Mouse (Mus musculus): ENCODE results near the gene Tvp23a. TPM values are rescaled to one million over a fixed set of nuclear protein-coding genes. Genes with fewer than 3 reads are reported as not detected.
A peak's percentile ranks its signal among the peaks of the same experiment; 100 is the strongest.

Gene Tvp23a
- polyA plus RNA-seq, 1 experiment from 2014 or later, result 4.1 TPM

DNA sequence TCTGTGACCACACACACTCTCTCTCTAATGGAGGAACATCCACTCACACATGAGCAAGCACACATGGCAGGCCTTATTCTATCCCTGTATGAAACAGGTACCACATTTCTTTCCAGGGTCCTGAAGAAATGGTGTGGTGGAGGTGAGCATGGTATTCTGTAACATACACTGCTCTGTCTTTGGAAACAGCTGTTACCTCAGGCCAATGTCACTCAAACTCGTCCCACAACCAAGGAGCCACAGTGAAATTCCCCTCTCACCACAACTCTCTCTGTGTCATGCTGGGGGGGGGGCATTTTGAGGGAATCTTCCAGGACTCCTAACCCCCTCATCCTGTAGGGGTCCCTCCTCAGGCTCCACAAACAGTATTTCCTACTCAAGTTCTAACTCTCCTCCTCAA lies 15.3 kb downstream of the Tvp23a start:
- H3K4me2 ChIP-seq, result no peak overlapping the region
- peaks cover 5% of the 10 kb centered on the region; the same call in 1 of the 2 replicates for H3K36me3 ChIP-seq
- no peak for ATAC-seq (ENCODE audit: extremely low read depth, insufficient number of reproducible peaks, low FRiP score, low TSS enrichment)
- no peak overlapping the region for H3K27ac ChIP-seq (replicated peaks)
- no peak overlapping the region for H3K4me3 ChIP-seq
- H3K27me3 ChIP-seq (replicated peaks), result no peaks in the 10 kb centered on the region
- H3K9me3 ChIP-seq, result no peaks in the 10 kb centered on the region
- H3K9ac ChIP-seq, result no peak overlapping the region
- 55% methylated on average over 1 of the region's 1 CpGs for WGBS
- peaks cover 4% of the 10 kb centered on the region; the same call in 1 of the 2 replicates for H3K4me1 ChIP-seq

DNA sequence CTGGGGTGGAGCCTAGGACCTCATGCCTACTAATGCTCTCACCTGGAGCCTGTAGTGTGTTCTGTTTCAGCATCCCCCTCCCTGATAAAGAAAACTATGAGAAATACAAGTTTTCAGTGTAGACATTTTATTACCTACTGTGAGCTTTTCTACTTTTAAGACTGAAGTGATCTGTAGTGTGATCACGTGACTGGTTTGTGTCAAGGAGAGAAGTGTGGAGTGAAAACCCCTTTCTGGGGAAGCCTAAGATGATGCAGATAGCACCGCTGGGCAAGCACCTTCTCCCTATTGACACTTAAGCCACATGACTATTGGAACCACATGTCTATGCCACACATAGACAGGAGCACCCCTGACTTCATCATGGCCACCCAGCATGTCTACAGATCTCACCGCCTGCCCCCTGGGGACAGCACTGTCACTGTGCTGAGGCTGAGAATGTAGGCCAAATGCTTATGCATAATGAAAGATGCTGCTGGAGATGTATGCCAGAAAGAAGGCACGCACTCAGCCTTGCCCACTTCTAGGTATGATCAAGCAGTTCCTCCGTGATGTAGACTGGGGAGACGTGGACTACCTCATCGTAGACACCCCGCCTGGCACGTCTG lies 26.6 kb downstream of the Tvp23a start:
- Histone ChIP-seq H3K4me3 (no peak overlapping the region), H3K36me3 (peaks cover 100% of the 10 kb centered on the region), H3K9me3 (no peaks in the 10 kb centered on the region), H3K27me3 (replicated peaks) (no peaks in the 10 kb centered on the region), H3K4me1 (no peaks in the 10 kb centered on the region), H3K27ac (replicated peaks) (no peak overlapping the region), H3K4me2 (no peak overlapping the region), H3K9ac (no peak overlapping the region)
- WGBS, result 89% methylated on average over 9 of the region's 9 CpGs
- no peak for ATAC-seq (ENCODE audit: extremely low read depth, insufficient number of reproducible peaks, low FRiP score, low TSS enrichment)

DNA sequence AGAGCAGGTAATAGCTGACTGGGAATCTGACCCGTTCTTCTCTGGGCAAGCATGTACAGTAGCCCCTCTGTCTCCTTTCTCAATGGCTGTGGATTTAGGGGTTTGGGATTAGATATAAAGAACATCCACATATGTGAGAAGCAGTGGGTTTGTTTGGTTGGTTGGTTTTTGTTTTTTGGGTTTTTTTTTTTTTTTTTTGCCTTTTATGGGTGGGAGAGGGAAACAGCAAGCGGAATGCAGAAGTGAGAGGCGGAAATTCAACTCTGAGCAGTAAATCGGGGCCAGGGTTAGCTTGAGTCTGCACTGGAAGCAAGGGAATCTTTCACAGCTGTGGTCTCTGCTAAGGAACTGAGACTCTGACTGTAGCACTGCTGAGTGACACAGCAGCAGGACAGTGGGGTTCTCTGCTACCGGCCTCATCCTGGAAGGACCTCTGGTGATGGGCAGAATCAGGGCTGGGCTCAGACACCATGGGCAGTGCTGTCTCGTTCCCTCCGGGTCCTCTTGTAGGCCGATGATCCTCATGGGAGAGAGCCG lies 29.4 kb downstream of the Tvp23a start:
- Histone ChIP-seq H3K4me2 (no peak overlapping the region), H3K27ac (replicated peaks) (no peak overlapping the region), H3K4me1 (peaks cover 3% of the 10 kb centered on the region), H3K9ac (no peak overlapping the region), H3K4me3 (no peak overlapping the region), H3K27me3 (replicated peaks) (no peaks in the 10 kb centered on the region), H3K36me3 (peaks cover 95% of the 10 kb centered on the region), H3K9me3 (no peaks in the 10 kb centered on the region)
- ATAC-seq (ENCODE audit: extremely low read depth, insufficient number of reproducible peaks, low FRiP score, low TSS enrichment), result no peak
- 89% methylated on average over 9 of the region's 9 CpGs for WGBS

DNA sequence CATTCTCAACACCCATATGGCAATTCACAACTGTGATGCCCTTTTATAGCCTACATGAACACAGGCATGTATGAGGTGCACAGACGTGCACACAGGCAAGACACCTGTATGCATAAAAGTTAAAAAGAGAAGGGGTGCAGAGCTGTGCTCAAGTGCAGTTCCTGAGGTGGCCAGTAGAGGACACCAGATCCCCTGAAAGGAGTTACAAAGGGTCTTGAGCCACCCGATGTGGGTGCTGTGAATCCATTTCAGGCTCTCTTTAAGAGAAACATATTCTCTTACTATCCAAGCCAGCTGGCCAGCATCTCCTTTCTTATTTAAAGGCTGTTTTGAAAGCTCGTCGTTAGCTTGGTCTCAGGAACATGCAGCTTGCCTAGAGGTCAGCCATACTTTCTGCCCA lies 30.3 kb downstream of the Tvp23a start:
- Histone ChIP-seq H3K27ac (replicated peaks) (no peak overlapping the region), H3K9me3 (no peaks in the 10 kb centered on the region), H3K4me3 (no peak overlapping the region), H3K36me3 (peaks cover 86% of the 10 kb centered on the region), H3K4me1 (peaks cover 9% of the 10 kb centered on the region), H3K9ac (no peak overlapping the region), H3K4me2 (no peak overlapping the region), H3K27me3 (replicated peaks) (no peaks in the 10 kb centered on the region)
- WGBS, result 95% methylated on average over 4 of the region's 4 CpGs
- no peak for ATAC-seq (ENCODE audit: extremely low read depth, insufficient number of reproducible peaks, low FRiP score, low TSS enrichment)

DNA sequence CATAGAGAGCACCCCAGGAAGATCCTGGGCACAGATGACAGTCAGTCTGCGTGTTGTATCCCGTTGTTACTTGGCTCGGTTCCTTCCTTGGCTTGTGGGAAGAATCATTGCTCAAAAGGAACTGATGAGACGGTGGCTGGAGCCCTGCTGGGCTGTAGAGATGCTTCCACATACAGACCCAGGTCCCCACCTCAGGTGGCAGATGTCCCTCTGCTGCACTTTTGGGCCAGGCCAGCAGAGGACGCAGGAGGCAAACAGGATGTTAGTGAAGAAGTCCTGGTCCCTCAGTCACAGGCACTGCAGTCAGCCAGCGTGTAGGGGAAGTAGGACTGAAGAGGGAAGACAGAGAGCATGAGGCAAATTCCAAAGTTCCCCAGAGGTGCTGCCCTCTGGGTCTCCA lies 31.2 kb downstream of the Tvp23a start:
- H3K27me3 ChIP-seq (replicated peaks), result no peaks in the 10 kb centered on the region
- no peak overlapping the region for H3K4me3 ChIP-seq
- WGBS, result 84% methylated on average over 6 of the region's 6 CpGs
- ATAC-seq (ENCODE audit: extremely low read depth, insufficient number of reproducible peaks, low FRiP score, low TSS enrichment), result no peak
- peaks cover 15% of the 10 kb centered on the region for H3K4me1 ChIP-seq
- H3K36me3 ChIP-seq, result peaks cover 77% of the 10 kb centered on the region
- no peak overlapping the region for H3K4me2 ChIP-seq
- no peak overlapping the region for H3K27ac ChIP-seq (replicated peaks)
- H3K9ac ChIP-seq, result no peak overlapping the region
- H3K9me3 ChIP-seq, result no peaks in the 10 kb centered on the region

DNA sequence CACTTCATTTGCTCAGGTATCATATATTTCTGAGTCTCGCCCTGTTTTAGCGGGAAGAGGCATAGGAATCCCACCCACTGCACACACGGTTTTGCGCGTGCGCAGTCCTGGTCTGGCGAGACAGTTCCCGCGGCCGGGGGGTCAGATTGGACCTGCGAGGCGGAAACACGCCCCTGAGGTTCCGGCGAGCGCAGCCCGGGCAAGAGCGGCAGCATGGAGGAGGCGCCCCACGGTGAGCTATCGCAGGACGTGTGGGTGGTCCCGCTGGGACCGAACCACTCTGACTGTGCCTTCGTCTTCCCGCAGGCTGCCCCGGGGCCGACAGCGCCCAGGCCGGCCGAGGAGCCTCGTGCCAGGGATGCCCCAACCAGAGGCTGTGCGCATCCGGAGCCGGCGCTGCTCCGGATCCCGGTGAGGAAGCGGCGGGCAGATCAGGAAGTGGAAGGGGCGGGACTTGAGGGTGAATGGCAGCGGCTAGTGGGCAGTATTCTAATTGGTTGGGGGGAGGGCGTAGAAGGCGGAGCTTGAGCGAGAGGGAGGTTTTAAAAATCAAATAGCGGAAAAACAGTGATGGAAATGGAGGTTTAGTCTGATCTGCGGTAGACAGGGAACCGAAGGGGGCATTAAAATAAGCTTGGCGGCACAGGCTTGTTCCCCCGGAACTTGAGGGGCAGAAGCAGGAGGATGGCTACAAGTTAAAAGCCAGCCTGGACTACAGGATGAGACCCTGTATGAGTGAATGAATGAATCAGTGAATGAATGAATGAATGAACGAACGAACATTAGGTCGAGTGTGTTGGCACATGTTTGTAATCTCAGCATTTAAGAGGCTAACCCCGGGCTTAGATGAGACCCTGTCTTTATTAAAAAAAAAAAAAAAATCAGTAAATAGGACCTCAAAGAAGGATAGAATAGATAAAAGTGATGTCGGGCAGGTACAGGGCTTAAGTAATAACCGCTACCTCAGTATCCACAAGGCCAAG lies 35.1 kb downstream of the Tvp23a start, which contains the start of gene Nubp1:
Gene Nubp1 (plus strand): TSS at position 185 of the 983 bp plus-strand sequence.
- Histone ChIP-seq H3K9me3 (no peaks in the 10 kb centered on the region), H3K9ac (peak within 1 kb of the TSS; percentile 80), H3K27me3 (replicated peaks) (peaks cover 16% of the 10 kb centered on the region), H3K4me1 (peaks cover 16% of the 10 kb centered on the region), H3K4me2 (peak within 1 kb of the TSS; percentile 89), H3K4me3 (peak within 1 kb of the TSS; percentile 73), H3K36me3 (peaks cover 38% of the 10 kb centered on the region), H3K27ac (replicated peaks) (peak within 1 kb of the TSS; percentile 88)
- ATAC-seq (ENCODE audit: extremely low read depth, insufficient number of reproducible peaks, low FRiP score, low TSS enrichment), result peak; percentile 89
- 3% methylated on average over 56 of the region's 56 CpGs for WGBS

DNA sequence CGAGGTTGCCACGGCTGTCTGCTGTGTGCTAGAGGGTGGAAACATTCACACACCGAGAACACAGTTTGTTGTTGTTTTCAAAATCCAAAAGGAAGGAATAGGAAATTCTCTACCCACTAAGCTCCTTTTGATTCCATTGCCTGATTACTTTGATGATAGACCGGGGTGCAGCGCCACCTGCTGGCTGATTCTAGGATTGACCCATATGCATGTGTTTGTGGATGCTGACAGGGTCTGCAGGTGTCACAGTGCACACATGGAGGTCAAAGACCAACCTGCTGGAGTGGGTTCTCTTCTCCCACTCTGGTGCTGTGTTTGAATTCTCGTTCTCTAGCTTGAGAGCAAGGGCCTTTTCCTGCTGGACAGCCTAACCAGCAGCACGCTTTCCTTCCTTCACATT lies 48.0 kb downstream of the Tvp23a start:
- 31% methylated on average over 7 of the region's 7 CpGs for WGBS
- no peak overlapping the region for H3K4me2 ChIP-seq
- H3K9me3 ChIP-seq, result no peaks in the 10 kb centered on the region

DNA sequence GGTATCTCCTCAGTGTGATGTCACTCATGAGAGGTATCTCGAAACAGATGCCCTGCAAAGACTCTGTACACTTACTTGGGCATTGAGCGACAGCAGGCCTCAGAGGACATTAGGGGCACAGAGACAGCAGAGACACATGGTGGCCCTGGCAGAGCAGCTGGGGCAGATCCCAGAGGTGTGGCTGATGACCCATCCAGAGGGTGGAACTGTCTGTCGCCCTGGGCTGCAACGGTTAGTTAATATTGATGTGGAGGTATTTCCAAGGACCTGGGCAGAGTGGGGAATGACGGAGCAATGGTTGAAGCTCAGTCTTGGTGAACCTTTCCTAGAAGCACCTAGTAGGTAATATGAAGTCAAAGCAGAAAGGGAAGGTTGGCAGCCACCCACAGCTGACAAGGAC lies 48.4 kb downstream of the Tvp23a start:
- Histone ChIP-seq H3K27ac (replicated peaks) (no peak overlapping the region), H3K27me3 (replicated peaks) (peaks cover 28% of the 10 kb centered on the region), H3K36me3 (no peaks in the 10 kb centered on the region), H3K9ac (no peak overlapping the region), H3K4me2 (no peak overlapping the region), H3K4me1 (peaks cover 8% of the 10 kb centered on the region), H3K9me3 (no peaks in the 10 kb centered on the region), H3K4me3 (no peak overlapping the region)
- WGBS, result 52% methylated on average over 5 of the region's 5 CpGs
- no peak for ATAC-seq (ENCODE audit: extremely low read depth, insufficient number of reproducible peaks, low FRiP score, low TSS enrichment)

More for the DNA sequence above, 48.0 kb downstream of the Tvp23a start:
- H3K27ac ChIP-seq (replicated peaks), result no peak overlapping the region
- H3K27me3 ChIP-seq (replicated peaks), result peaks cover 24% of the 10 kb centered on the region
- peaks cover 8% of the 10 kb centered on the region for H3K4me1 ChIP-seq
- H3K9ac ChIP-seq, result no peak overlapping the region
- H3K4me3 ChIP-seq, result no peak overlapping the region
- no peak for ATAC-seq (ENCODE audit: extremely low read depth, insufficient number of reproducible peaks, low FRiP score, low TSS enrichment)
- H3K36me3 ChIP-seq, result no peaks in the 10 kb centered on the region

DNA sequence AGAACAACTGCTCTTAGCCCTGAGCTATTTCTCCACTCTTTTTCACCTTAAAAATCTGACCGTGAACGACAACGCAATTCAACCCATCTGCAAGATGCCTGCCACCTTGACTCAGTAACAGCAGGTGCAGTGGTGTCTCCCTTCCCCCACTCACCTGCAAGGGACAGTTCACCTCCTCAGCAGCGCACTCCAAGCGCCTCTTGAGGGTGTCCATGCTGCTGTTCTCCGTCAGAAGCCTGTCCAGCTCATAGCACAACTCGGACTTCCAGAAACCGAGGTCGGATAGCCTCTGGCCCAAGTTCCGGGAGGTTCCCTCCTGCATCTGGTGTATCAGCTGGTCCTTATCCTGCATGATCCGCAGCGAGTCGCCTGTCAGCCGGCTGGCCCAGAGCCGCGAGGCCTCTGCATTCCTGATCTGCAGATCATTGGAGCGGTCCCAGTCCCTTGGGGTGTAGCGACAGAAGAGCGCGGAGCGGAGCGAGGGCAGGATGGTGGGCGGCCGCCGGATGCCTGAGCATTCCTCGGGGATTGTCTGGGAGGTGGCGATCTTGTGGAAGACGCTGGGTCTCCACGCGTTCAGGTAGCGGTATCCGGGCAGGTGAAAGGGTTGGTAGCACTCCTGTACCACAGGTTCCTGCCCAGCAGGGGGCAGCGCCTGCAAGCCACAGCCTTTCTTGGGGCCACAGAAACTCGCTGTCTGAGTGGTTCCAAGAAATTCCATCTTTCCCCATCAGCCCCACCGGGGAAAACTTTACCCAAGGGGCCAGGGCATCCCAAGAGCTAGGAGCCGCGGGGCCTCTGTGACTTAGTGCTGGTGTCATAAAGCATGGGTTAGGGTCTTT lies 52.2 kb downstream of the Tvp23a start, which contains the start of gene Tekt5:
Gene Tekt5 (minus strand): TSS at position 792 of the 842 bp plus-strand sequence.
- Histone ChIP-seq H3K9ac (peak within 1 kb of the TSS; percentile 70), H3K4me3 (peak within 1 kb of the TSS; percentile 46), H3K4me1 (peaks cover 8% of the 10 kb centered on the region), H3K9me3 (no peaks in the 10 kb centered on the region), H3K27ac (replicated peaks) (no peak within 1 kb of the TSS), H3K4me2 (peak within 1 kb of the TSS; percentile 75), H3K36me3 (no peaks in the 10 kb centered on the region), H3K27me3 (replicated peaks) (peaks cover 29% of the 10 kb centered on the region)
- WGBS, result 9% methylated on average over 37 of the region's 37 CpGs
- ATAC-seq (ENCODE audit: extremely low read depth, insufficient number of reproducible peaks, low FRiP score, low TSS enrichment), result no peak

DNA sequence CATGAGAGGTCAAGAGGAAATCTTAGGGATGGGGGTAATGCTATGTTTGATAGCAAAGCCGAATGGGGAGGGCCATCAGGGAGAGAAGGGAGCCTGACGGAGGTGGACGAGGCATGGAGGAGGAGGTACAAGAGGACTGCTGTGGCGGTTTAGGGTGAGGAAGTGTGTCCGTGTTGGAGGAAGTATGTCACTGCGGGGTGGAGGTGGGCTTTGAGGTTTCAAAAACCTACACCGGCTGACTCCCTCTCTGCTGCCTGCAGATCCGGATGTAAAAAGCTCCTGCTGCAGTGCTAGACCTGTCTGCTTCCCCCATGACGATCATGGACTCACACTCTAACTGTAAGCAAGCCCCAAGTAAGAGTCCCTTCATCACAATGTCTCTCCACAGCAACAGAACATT lies 54.6 kb downstream of the Tvp23a start:
- no peak overlapping the region for H3K4me3 ChIP-seq
- H3K4me1 ChIP-seq, result peaks cover 8% of the 10 kb centered on the region
- no peaks in the 10 kb centered on the region for H3K9me3 ChIP-seq
- no peak overlapping the region for H3K27ac ChIP-seq (replicated peaks)
- ATAC-seq (ENCODE audit: extremely low read depth, insufficient number of reproducible peaks, low FRiP score, low TSS enrichment), result no peak
- WGBS, result 75% methylated on average over 9 of the region's 9 CpGs
- H3K9ac ChIP-seq, result no peak overlapping the region
- H3K4me2 ChIP-seq, result no peak overlapping the region
- H3K36me3 ChIP-seq, result no peaks in the 10 kb centered on the region
- peaks cover 29% of the 10 kb centered on the region for H3K27me3 ChIP-seq (replicated peaks)

All from heart, embryonic 13.5 days (tissue).